Mouse (Mus musculus) C2C12 (cell line): Measurements from ENCODE around the gene Acbd4.

Experiments used
- CTCF ChIP-seq: IDR thresholded peaks from one replicate; pipeline ENCODE4 v1.5.1; 2011; ENCODE audit not compliant: control insufficient read depth, insufficient read depth, insufficient read length
- USF1 ChIP-seq: IDR thresholded peaks from one replicate; pipeline ENCODE4 v1.6.1; 2011; ENCODE audit warnings: low read depth, mild to moderate bottlenecking, control low read depth, moderate library complexity

GRCm38 (mm10) chr11:103139951-103140762 lies 38.7 kb downstream of the Acbd4 start:
- TF ChIP-seq CTCF (no peak), USF1 (no peak)
